Mouse (Mus musculus) olfactory bulb, adult 2 months (tissue): ENCODE data around the gene Fermt3. TPM values are rescaled to one million over a fixed set of nuclear protein-coding genes. Genes with fewer than 3 reads are reported as not detected.

Experiments used
- H3K27ac ChIP-seq: fragments of 200-500 bp; 2 replicates; pipeline ENCODE4 v1.5.1; 2012; ENCODE audit warnings: low read depth, low read length; ENCODE audit not compliant: insufficient read depth
- H3K4me1 ChIP-seq: fragments of 200-500 bp; 2 replicates; pipeline ENCODE4 v1.6.1; 2012; ENCODE audit warnings: low read length; ENCODE audit not compliant: control insufficient read depth, insufficient read depth
- H3K4me3 ChIP-seq: fragments of 200-500 bp; 2 replicates; pipeline ENCODE4 v1.5.1; 2012; ENCODE audit warnings: mild to moderate bottlenecking, low read depth, low read length, moderate library complexity; ENCODE audit not compliant: insufficient read depth
- CTCF ChIP-seq: fragments of 200-500 bp; IDR thresholded peaks from 2 replicates; pipeline ENCODE4 v1.5.1; 2012; ENCODE audit warnings: low read depth, mild to moderate bottlenecking, low read length, moderate library complexity; ENCODE audit not compliant: insufficient read depth
- POLR2A ChIP-seq: fragments of 200-500 bp; IDR thresholded peaks from 2 replicates; pipeline ENCODE4 v1.6.1; 2012; ENCODE audit warnings: mild to moderate bottlenecking, low read depth, low read length, moderate library complexity; ENCODE audit not compliant: insufficient read depth
- WGBS: fragments of 180-500 bp; shearing (Covaris S2); methylation state at CpG from one replicate; pipeline ENCODE4 v1.1.7; 2018; 5-methylcytosine and 5-hydroxymethylcytosine counted together
- polyA plus RNA-seq: library from polyadenylated mRNA; stranded (reverse); fragments of >200 nt; gene quantifications from 2 replicates; pipeline ENCODE4 v1.2.4, GENCODE M21; 2012; ENCODE audit warnings: low replicate concordance; ENCODE audit not compliant: missing spikeins, insufficient read depth, insufficient read length

Gene Fermt3
- polyA plus RNA-seq, 1 experiment, result not detected

DNA sequence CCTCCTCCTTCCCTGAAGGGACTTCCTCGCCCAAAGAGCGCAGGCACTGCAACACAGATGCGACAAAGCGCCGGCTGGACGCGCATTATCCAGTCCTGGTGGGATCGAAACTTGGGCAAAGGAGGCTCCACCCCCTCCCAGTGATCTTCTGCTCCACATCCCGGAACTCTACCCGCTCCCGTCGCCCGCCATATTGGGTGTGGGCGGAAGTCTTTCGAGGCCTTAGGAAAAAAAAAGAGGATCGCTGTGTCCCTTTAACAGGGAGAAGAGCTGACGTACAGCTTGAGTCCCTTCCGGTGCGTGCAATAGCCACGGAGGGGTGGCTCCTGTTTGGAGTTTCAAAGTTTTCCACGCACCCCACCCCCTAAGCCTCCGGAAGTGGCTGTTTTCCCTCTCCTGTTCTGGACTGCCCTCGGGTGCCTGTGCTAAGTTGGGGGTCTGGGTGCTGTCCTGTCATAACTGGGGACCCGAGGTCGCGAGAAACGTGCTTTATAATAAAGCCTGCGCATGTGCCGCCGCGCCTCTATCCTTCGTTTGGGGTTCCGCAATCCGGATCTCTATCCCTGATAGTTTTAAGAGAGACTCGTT, 67.8 kb downstream of the Fermt3 start:
- H3K4me3 ChIP-seq, result peak overlapping the region; percentile 62
- TF ChIP-seq POLR2A (peak; percentile 33; the same call in 1 of the 2 replicates), CTCF (no peak)
- under 1% methylated on average over 35 of the region's 35 CpGs for WGBS
- H3K4me1 ChIP-seq, result peaks cover 10% of the 10 kb centered on the region
- peak overlapping the region; percentile 91 for H3K27ac ChIP-seq

DNA sequence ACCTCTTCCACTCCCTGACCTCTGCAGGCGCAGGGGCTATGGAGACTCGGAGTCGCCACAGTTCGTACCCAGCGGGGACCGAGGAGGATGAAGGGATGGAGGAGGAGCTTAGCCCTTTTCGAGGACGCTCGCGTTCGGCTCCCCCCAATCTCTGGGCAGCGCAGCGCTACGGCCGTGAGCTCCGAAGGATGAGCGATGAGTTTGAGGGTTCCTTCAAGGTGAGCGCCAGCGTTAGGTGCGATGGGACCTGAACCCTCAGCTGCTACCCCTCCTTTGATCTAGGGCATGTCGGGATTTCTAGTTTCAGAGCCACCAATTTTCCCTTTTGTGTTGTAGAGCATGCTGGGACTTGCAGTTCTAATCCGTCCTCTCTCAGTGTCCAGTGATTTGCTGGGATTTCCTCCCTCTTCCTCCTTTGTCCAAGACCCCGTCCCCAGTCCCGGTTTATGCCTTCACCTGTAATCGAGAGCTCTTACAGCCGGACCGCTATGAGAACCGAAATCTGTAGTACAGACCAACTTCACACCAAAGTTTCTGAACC, 68.6 kb downstream of the Fermt3 start:
- 0% methylated on average over 28 of the region's 28 CpGs for WGBS
- peak overlapping the region; percentile 91 for H3K27ac ChIP-seq

DNA sequence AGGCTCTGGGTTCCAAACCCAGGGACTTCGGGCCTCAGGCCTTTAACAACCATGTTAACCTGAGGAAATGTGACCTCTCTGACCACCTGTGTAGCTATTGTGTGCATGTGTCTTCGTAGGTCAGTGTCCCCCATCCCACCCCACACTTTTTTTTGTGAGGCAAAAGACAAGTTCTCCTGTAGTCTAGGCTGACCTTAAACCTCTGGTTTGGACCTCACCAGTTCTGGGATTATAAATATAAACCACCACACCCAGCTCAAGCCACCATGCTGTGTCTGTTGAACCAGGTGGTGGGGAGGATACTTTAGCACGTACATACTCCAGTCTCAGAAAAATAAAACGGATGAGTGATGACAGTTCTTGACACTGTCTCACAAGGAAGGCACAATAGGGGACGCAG, 69.3 kb downstream of the Fermt3 start:
- WGBS, result 54% methylated on average over 5 of the region's 5 CpGs
- H3K4me3 ChIP-seq, result no peak overlapping the region
- TF ChIP-seq CTCF (no peak), POLR2A (no peak)
- no peak overlapping the region for H3K27ac ChIP-seq
- peaks cover 10% of the 10 kb centered on the region for H3K4me1 ChIP-seq

More for the DNA sequence above, 68.6 kb downstream of the Fermt3 start:
- Histone ChIP-seq H3K4me1 (peaks cover 10% of the 10 kb centered on the region), H3K4me3 (peak overlapping the region; percentile 62)
- TF ChIP-seq POLR2A (no peak; the same call in 1 of the 2 replicates), CTCF (no peak)

GRCm38 (mm10) chr19:6949532-6949931, 69.7 kb downstream of the Fermt3 start:
- no peak for TF ChIP-seq POLR2A
- TF ChIP-seq CTCF, result no peak

More at GRCm38 (mm10) chr19:6949532-6949931, 69.7 kb downstream of the Fermt3 start:
- H3K27ac ChIP-seq, result no peak overlapping the region
- H3K4me1 ChIP-seq, result peaks cover 10% of the 10 kb centered on the region
- H3K4me3 ChIP-seq, result no peak overlapping the region
- WGBS, result 90% methylated on average over 5 of the region's 5 CpGs

Other genes starting within 250 kb of the Fermt3 start
- gene Rps6ka4, start 178.8 kb downstream of the Fermt3 start, polyA plus RNA-seq, result not detected in 2 replicates
- not detected in 2 replicates for gene Ccdc88b, start 161.3 kb downstream of the Fermt3 start, polyA plus RNA-seq
- not detected in 2 replicates for gene Trmt112, start 109.8 kb downstream of the Fermt3 start, polyA plus RNA-seq
- not detected in 2 replicates for gene Prdx5, start 109.4 kb downstream of the Fermt3 start, polyA plus RNA-seq
- not detected in 2 replicates for gene Esrra, start 97.7 kb downstream of the Fermt3 start, polyA plus RNA-seq
- gene Catsperz, start 94.1 kb downstream of the Fermt3 start, polyA plus RNA-seq, result not detected in 2 replicates
- gene Kcnk4, start 85.0 kb downstream of the Fermt3 start, polyA plus RNA-seq, result not detected in 2 replicates
- gene Bad, start 77.6 kb downstream of the Fermt3 start, polyA plus RNA-seq, result not detected in 2 replicates
- gene Gpr137, start 77.0 kb downstream of the Fermt3 start, polyA plus RNA-seq, result not detected in 2 replicates
- not detected in 2 replicates for gene Ppp1r14b, start 44.5 kb downstream of the Fermt3 start, polyA plus RNA-seq
- gene Plcb3, start 43.0 kb downstream of the Fermt3 start, polyA plus RNA-seq, result not detected in 2 replicates
- not detected in 2 replicates for gene Fkbp2, start 39.0 kb downstream of the Fermt3 start, polyA plus RNA-seq
- not detected in 2 replicates for gene Vegfb, start 31.8 kb downstream of the Fermt3 start, polyA plus RNA-seq
- gene Dnajc4, start 26.9 kb downstream of the Fermt3 start, polyA plus RNA-seq, result not detected in 2 replicates
- gene Nudt22, start 23.4 kb downstream of the Fermt3 start, polyA plus RNA-seq, result not detected in 2 replicates
- not detected in 2 replicates for gene Trpt1, start 23.3 kb downstream of the Fermt3 start, polyA plus RNA-seq
- gene Stip1, start 20.5 kb upstream of the Fermt3 start, polyA plus RNA-seq, result 145 and 219 TPM in 2 replicates
- gene Macrod1, start 37.3 kb upstream of the Fermt3 start, polyA plus RNA-seq, result not detected in 2 replicates
- gene Flrt1, start 86.3 kb upstream of the Fermt3 start, polyA plus RNA-seq, result not detected in 2 replicates
- not detected in 2 replicates for gene Otub1, start 186.8 kb upstream of the Fermt3 start, polyA plus RNA-seq
- gene Cox8a, start 198.1 kb upstream of the Fermt3 start, polyA plus RNA-seq, result not detected in 2 replicates
- not detected in 2 replicates for gene Naa40, start 221.7 kb upstream of the Fermt3 start, polyA plus RNA-seq
- not detected in 2 replicates for gene Rcor2, start 247.9 kb upstream of the Fermt3 start, polyA plus RNA-seq